Mouse (Mus musculus) midbrain, postnatal 0 days (tissue): ENCODE results near the gene Tap2. TPM values are rescaled to one million over a fixed set of nuclear protein-coding genes. Genes with fewer than 3 reads are reported as not detected.

Experiments
- ATAC-seq: fragments of 200-750 bp; cut with Nextera tagmentation; 2 replicates; pipeline ENCODE4 v1.8.0; 2017; ENCODE audit warnings: moderate number of reproducible peaks, mild to moderate bottlenecking, moderate TSS enrichment, moderate library complexity; ENCODE audit not compliant: low FRiP score
- DNase-seq: peaks from one replicate; pipeline ENCODE4 v3.0.0-alpha.2; 2015; ENCODE audit warnings: low spot score
- H3K27ac ChIP-seq: fragments of 300-500 bp; sonication (generic); 2 replicates; pipeline ENCODE4 v1.5.1; 2014; ENCODE audit warnings: low read depth, mild to moderate bottlenecking, low read length, mixed read lengths
- H3K27me3 ChIP-seq: fragments of 300-500 bp; sonication (generic); 2 replicates; pipeline ENCODE4 v1.6.1; 2014; ENCODE audit warnings: low read length, control low read depth, mixed read lengths; ENCODE audit not compliant: insufficient read depth
- H3K36me3 ChIP-seq: fragments of 300-500 bp; sonication (generic); 2 replicates; pipeline ENCODE4 v1.6.1; 2014; ENCODE audit warnings: low read length, control low read depth, mixed read lengths; ENCODE audit not compliant: insufficient read depth
- H3K4me1 ChIP-seq: fragments of 300-500 bp; sonication (generic); 2 replicates; pipeline ENCODE4 v1.6.1; 2014; ENCODE audit warnings: mild to moderate bottlenecking, control low read depth, antibody characterized with exemption, low read length, mixed read lengths; ENCODE audit not compliant: insufficient read depth
- H3K4me2 ChIP-seq: fragments of 300-500 bp; sonication (generic); 2 replicates; pipeline ENCODE4 v1.6.1; 2014; ENCODE audit warnings: low read depth, mild to moderate bottlenecking, low read length, mixed read lengths; ENCODE audit not compliant: poor library complexity, severe bottlenecking
- H3K4me3 ChIP-seq: fragments of 300-500 bp; sonication (generic); 2 replicates; pipeline ENCODE4 v1.5.1; 2014; ENCODE audit warnings: low read depth, mild to moderate bottlenecking, low read length, moderate library complexity
- H3K9ac ChIP-seq: fragments of 300-500 bp; sonication (generic); replicated peaks from 2 replicates; pipeline ENCODE4 v1.6.1; 2014; ENCODE audit warnings: mild to moderate bottlenecking, low read length, moderate library complexity, mixed read lengths; ENCODE audit not compliant: poor library complexity, severe bottlenecking
- H3K9me3 ChIP-seq: fragments of 300-500 bp; sonication (generic); 2 replicates; pipeline ENCODE4 v1.6.1; 2016; ENCODE audit warnings: low read length, control low read depth
- CTCF ChIP-seq: IDR thresholded peaks from 2 replicates; pipeline ENCODE4 v1.5.1; 2016; ENCODE audit warnings: antibody characterized with exemption, mild to moderate bottlenecking
- WGBS: fragments of 180-500 bp; shearing (Covaris S2); extraction: QIAGEN DNeasy Blood & Tissue Kit; methylation state at CpG from one replicate; pipeline ENCODE4 v1.1.7; 2014; 5-methylcytosine and 5-hydroxymethylcytosine counted together
- polyA plus RNA-seq: library from polyadenylated mRNA; unstranded; fragments of >200 nt; fragmentation: Nextera tagmentation; extraction: Ambion mirVana; gene quantifications from 2 replicates; pipeline ENCODE4 v1.2.1, GENCODE M21; 2015
- total RNA-seq: library from RNA; depleted of rRNA; stranded (reverse); fragments of >200 nt; gene quantifications from 2 replicates; pipeline ENCODE4 v1.2.3, GENCODE M21; 2014

Gene Tap2
- total and polyA plus RNA-seq, 2 experiments from 2014 or later, result 2.0 to 4.2 TPM

GRCm38 (mm10) chr17:34257594-34258375 lies 54.5 kb downstream of the Tap2 start, which contains the start of gene H2-Ab1:
Gene H2-Ab1, plus strand, starts transcription at chr17:34257689.
- ATAC-seq, result no peak
- peak; percentile 77 for DNase-seq
- 67% methylated on average over 11 of the region's 11 CpGs for WGBS

GRCm38 (mm10) chr17:34260551-34260950 lies 57.2 kb downstream of the Tap2 start:
- H3K36me3 ChIP-seq, result no peaks in the 10 kb centered on the region
- peaks cover 7% of the 10 kb centered on the region; the same call in 1 of the 2 replicates for H3K27me3 ChIP-seq
- no peak overlapping the region for H3K9ac ChIP-seq
- H3K27ac ChIP-seq, result no peak overlapping the region
- ATAC-seq (no peak), DNase-seq (no peak)
- no peak for TF ChIP-seq CTCF
- no peak overlapping the region for H3K4me2 ChIP-seq
- H3K9me3 ChIP-seq, result no peaks in the 10 kb centered on the region
- WGBS, result 74% methylated on average over 5 of the region's 5 CpGs
- H3K4me3 ChIP-seq, result no peak overlapping the region
- H3K4me1 ChIP-seq, result peaks cover 7% of the 10 kb centered on the region

More at GRCm38 (mm10) chr17:34257594-34258375, 54.5 kb downstream of the Tap2 start, which contains the start of gene H2-Ab1:
- no peaks in the 10 kb centered on the region for H3K36me3 ChIP-seq
- no peaks in the 10 kb centered on the region for H3K9me3 ChIP-seq
- no peak within 1 kb of the TSS for H3K27ac ChIP-seq
- H3K4me2 ChIP-seq, result no peak within 1 kb of the TSS
- no peaks in the 10 kb centered on the region for H3K27me3 ChIP-seq
- no peak for TF ChIP-seq CTCF
- H3K4me3 ChIP-seq, result no peak within 1 kb of the TSS
- H3K9ac ChIP-seq, result no peak within 1 kb of the TSS
- H3K4me1 ChIP-seq, result no peaks in the 10 kb centered on the region

- WGBS, result 22% methylated on average over 4 of the region's 4 CpGs
- Histone ChIP-seq H3K27me3 (peaks cover 7% of the 10 kb centered on the region; the same call in 1 of the 2 replicates), H3K27ac (no peak overlapping the region), H3K4me1 (peaks cover 7% of the 10 kb centered on the region), H3K9ac (no peak overlapping the region; the same call in 1 of the 2 replicates), H3K9me3 (no peaks in the 10 kb centered on the region), H3K4me3 (no peak overlapping the region), H3K36me3 (no peaks in the 10 kb centered on the region), H3K4me2 (no peak overlapping the region)
- TF ChIP-seq CTCF, result no peak
- DNase-seq (peak; percentile 91), ATAC-seq (peak; percentile 61; the same call in 1 of the 2 replicates)
These were observed 58.2 kb downstream of the Tap2 start for GRCm38 (mm10) chr17:34261502-34261901.

GRCm38 (mm10) chr17:34263068-34263467 lies 59.7 kb downstream of the Tap2 start:
- Histone ChIP-seq H3K36me3 (no peaks in the 10 kb centered on the region), H3K4me2 (peak overlapping the region; percentile 82), H3K27me3 (peaks cover 9% of the 10 kb centered on the region; the same call in 1 of the 2 replicates), H3K4me3 (peak overlapping the region; percentile 31), H3K9ac (no peak overlapping the region), H3K9me3 (no peaks in the 10 kb centered on the region), H3K4me1 (peaks cover 7% of the 10 kb centered on the region), H3K27ac (no peak overlapping the region)
- DNase-seq (peak; percentile 92), ATAC-seq (peak; percentile 83)
- 2% methylated on average over 8 of the region's 8 CpGs for WGBS
- no peak for TF ChIP-seq CTCF

GRCm38 (mm10) chr17:34263811-34264371 lies 60.6 kb downstream of the Tap2 start:
- 4% methylated on average over 14 of the region's 14 CpGs for WGBS
- Histone ChIP-seq H3K9me3 (no peaks in the 10 kb centered on the region), H3K4me1 (peaks cover 7% of the 10 kb centered on the region), H3K9ac (no peak overlapping the region), H3K36me3 (no peaks in the 10 kb centered on the region), H3K27me3 (peaks cover 13% of the 10 kb centered on the region; the same call in 1 of the 2 replicates), H3K4me3 (peak overlapping the region; percentile 45), H3K4me2 (peak overlapping the region; percentile 82), H3K27ac (no peak overlapping the region)
- peak; percentile 28; the same call in 1 of the 2 replicates for TF ChIP-seq CTCF
- peak; percentile 10 for DNase-seq
- no peak for ATAC-seq
